Mouse (Mus musculus): ENCODE data around the gene Sstr5.

- TF ChIP-seq POLR2A (IDR thresholded peaks at IDR 0.05; ENCODE audit: low read depth, low read length) (no peak), CTCF (conservative IDR thresholded peaks at IDR 0.05; ENCODE audit: insufficient read depth, insufficient read length, low read depth, low read length) (no peak)
These were observed 33.0 kb downstream of the Sstr5 start for GRCm38 (mm10) chr17:25464091-25464490.
